Mouse (Mus musculus): ENCODE measurements around the gene Nkain2. TPM values are rescaled to one million over a fixed set of nuclear protein-coding genes. Genes with fewer than 3 reads are reported as not detected.

Nkain2 gene
- polyA plus RNA-seq, 1 experiment from 2014 or later, result 0.11 TPM

- DNase-seq, result no peak
- no peak for ATAC-seq
- Histone ChIP-seq H3K4me3 (ENCODE audit: low read depth, low read length) (no peak overlapping the region), H3K4me2 (ENCODE audit: low read depth, low read length) (no peak overlapping the region), H3K4me1 (ENCODE audit: insufficient read depth) (no peaks in the 10 kb centered on the region), H3K27ac (ENCODE audit: low read depth) (no peak overlapping the region), H3K27me3 (ENCODE audit: insufficient read depth, low read length) (no peaks in the 10 kb centered on the region), H3K9me3 (ENCODE audit: low read length) (no peaks in the 10 kb centered on the region), H3K36me3 (replicated peaks; ENCODE audit: insufficient read depth, low read length) (no peaks in the 10 kb centered on the region), H3K9ac (replicated peaks) (no peak overlapping the region)
- TF ChIP-seq CTCF (IDR thresholded peaks at IDR 0.05; ENCODE audit: low read depth) (no peak), EP300 (IDR thresholded peaks at IDR 0.05; ENCODE audit: low read depth) (no peak)
- WGBS (ENCODE audit: insufficient replicate concordance), result 61% methylated on average over 1 of the region's 1 CpGs
Measured at GRCm38 (mm10) chr10:32400961-32401360, 489.3 kb downstream of the Nkain2 start.

- H3K27me3 ChIP-seq (ENCODE audit: insufficient read depth, low read length), result no peaks in the 10 kb centered on the region
- ATAC-seq (no peak), DNase-seq (no peak)
- no peak overlapping the region for H3K27ac ChIP-seq (ENCODE audit: low read depth)
- H3K9ac ChIP-seq (replicated peaks), result no peak overlapping the region
- TF ChIP-seq CTCF (IDR thresholded peaks at IDR 0.05; ENCODE audit: low read depth) (no peak), EP300 (IDR thresholded peaks at IDR 0.05; ENCODE audit: low read depth) (no peak)
- H3K4me1 ChIP-seq (ENCODE audit: insufficient read depth), result no peaks in the 10 kb centered on the region
- no peaks in the 10 kb centered on the region for H3K9me3 ChIP-seq (ENCODE audit: low read length)
- no peak overlapping the region for H3K4me2 ChIP-seq (ENCODE audit: low read depth, low read length)
- WGBS (ENCODE audit: insufficient replicate concordance), result 69% methylated on average over 1 of the region's 1 CpGs
- no peak overlapping the region for H3K4me3 ChIP-seq (ENCODE audit: low read depth, low read length)
- H3K36me3 ChIP-seq (replicated peaks; ENCODE audit: insufficient read depth, low read length), result no peaks in the 10 kb centered on the region
Measured at GRCm38 (mm10) chr10:32393859-32394521, 496.3 kb downstream of the Nkain2 start.

GRCm38 (mm10) chr10:32393326-32393725, 496.9 kb downstream of the Nkain2 start:
- DNase-seq (no peak), ATAC-seq (no peak)
- H3K27me3 ChIP-seq (ENCODE audit: insufficient read depth, low read length), result no peaks in the 10 kb centered on the region
- H3K4me1 ChIP-seq (ENCODE audit: insufficient read depth), result no peaks in the 10 kb centered on the region
- H3K27ac ChIP-seq (ENCODE audit: low read depth), result no peak overlapping the region
- no peaks in the 10 kb centered on the region for H3K9me3 ChIP-seq (ENCODE audit: low read length)
- 78% methylated on average over 1 of the region's 1 CpGs for WGBS (ENCODE audit: insufficient replicate concordance)
- TF ChIP-seq CTCF (IDR thresholded peaks at IDR 0.05; ENCODE audit: low read depth) (no peak), EP300 (IDR thresholded peaks at IDR 0.05; ENCODE audit: low read depth) (no peak)
- no peak overlapping the region for H3K4me2 ChIP-seq (ENCODE audit: low read depth, low read length)
- H3K9ac ChIP-seq (replicated peaks), result no peak overlapping the region
- H3K4me3 ChIP-seq (ENCODE audit: low read depth, low read length), result no peak overlapping the region
- no peaks in the 10 kb centered on the region for H3K36me3 ChIP-seq (replicated peaks; ENCODE audit: insufficient read depth, low read length)

- ATAC-seq (no peak), DNase-seq (no peak)
- WGBS (ENCODE audit: insufficient replicate concordance), result 78% methylated on average over 9 of the region's 9 CpGs
- Histone ChIP-seq H3K36me3 (replicated peaks; ENCODE audit: insufficient read depth, low read length) (no peaks in the 10 kb centered on the region), H3K9me3 (ENCODE audit: low read length) (peaks cover 5% of the 10 kb centered on the region; the same call in 1 of the 2 replicates), H3K4me1 (ENCODE audit: insufficient read depth) (no peaks in the 10 kb centered on the region), H3K27me3 (ENCODE audit: insufficient read depth, low read length) (no peaks in the 10 kb centered on the region), H3K4me2 (ENCODE audit: low read depth, low read length) (no peak overlapping the region), H3K27ac (ENCODE audit: low read depth) (no peak overlapping the region), H3K9ac (replicated peaks) (no peak overlapping the region), H3K4me3 (ENCODE audit: low read depth, low read length) (no peak overlapping the region)
- TF ChIP-seq CTCF (IDR thresholded peaks at IDR 0.05; ENCODE audit: low read depth), result no peak
- TF ChIP-seq EP300 (IDR thresholded peaks at IDR 0.05; ENCODE audit: low read depth), result no peak
Measured at GRCm38 (mm10) chr10:32312754-32313153, 577.5 kb downstream of the Nkain2 start.

- Histone ChIP-seq H3K36me3 (replicated peaks; ENCODE audit: insufficient read depth, low read length) (no peaks in the 10 kb centered on the region), H3K4me3 (ENCODE audit: low read depth, low read length) (no peak overlapping the region), H3K4me1 (ENCODE audit: insufficient read depth) (no peaks in the 10 kb centered on the region), H3K9ac (replicated peaks) (no peak overlapping the region), H3K9me3 (ENCODE audit: low read length) (no peaks in the 10 kb centered on the region), H3K4me2 (ENCODE audit: low read depth, low read length) (no peak overlapping the region), H3K27ac (ENCODE audit: low read depth) (no peak overlapping the region), H3K27me3 (ENCODE audit: insufficient read depth, low read length) (no peaks in the 10 kb centered on the region)
- ATAC-seq, result no peak
- no peak for TF ChIP-seq CTCF (IDR thresholded peaks at IDR 0.05; ENCODE audit: low read depth)
- no peak for TF ChIP-seq EP300 (IDR thresholded peaks at IDR 0.05; ENCODE audit: low read depth)
- no peak for DNase-seq
- WGBS (ENCODE audit: insufficient replicate concordance), result 76% methylated on average over 3 of the region's 3 CpGs
Measured at GRCm38 (mm10) chr10:32301024-32301597, 589.2 kb downstream of the Nkain2 start.

GRCm38 (mm10) chr10:32290487-32290886, 599.8 kb downstream of the Nkain2 start:
- no peak overlapping the region for H3K4me3 ChIP-seq (ENCODE audit: low read depth, low read length)
- 66% methylated on average over 2 of the region's 2 CpGs for WGBS (ENCODE audit: insufficient replicate concordance)
- no peak overlapping the region for H3K4me2 ChIP-seq (ENCODE audit: low read depth, low read length)
- no peak for DNase-seq
- H3K4me1 ChIP-seq (ENCODE audit: insufficient read depth), result no peaks in the 10 kb centered on the region
- no peaks in the 10 kb centered on the region for H3K36me3 ChIP-seq (replicated peaks; ENCODE audit: insufficient read depth, low read length)
- no peak overlapping the region for H3K27ac ChIP-seq (ENCODE audit: low read depth)
- ATAC-seq, result no peak
- H3K27me3 ChIP-seq (ENCODE audit: insufficient read depth, low read length), result no peaks in the 10 kb centered on the region
- no peaks in the 10 kb centered on the region for H3K9me3 ChIP-seq (ENCODE audit: low read length)
- TF ChIP-seq CTCF (IDR thresholded peaks at IDR 0.05; ENCODE audit: low read depth), result no peak
- no peak for TF ChIP-seq EP300 (IDR thresholded peaks at IDR 0.05; ENCODE audit: low read depth)
- H3K9ac ChIP-seq (replicated peaks), result no peak overlapping the region

All from liver, postnatal 0 days (tissue).